Mouse (Mus musculus) testis, adult 2 months (tissue): ENCODE measurements around the gene Cadm2. TPM values are rescaled to one million over a fixed set of nuclear protein-coding genes. Genes with fewer than 3 reads are reported as not detected.

ENCODE experiments used
- H3K27ac ChIP-seq: fragments of 200-500 bp; 2 replicates; pipeline ENCODE4 v1.5.1; 2012; ENCODE audit warnings: low read depth, low read length; ENCODE audit not compliant: control insufficient read depth, insufficient read depth
- H3K27me3 ChIP-seq: fragments of 200-500 bp; 2 replicates; pipeline ENCODE4 v1.6.1; 2012; ENCODE audit warnings: mild to moderate bottlenecking, low read length, moderate library complexity; ENCODE audit not compliant: control insufficient read depth, insufficient read depth
- H3K36me3 ChIP-seq: fragments of 200-500 bp; 2 replicates; pipeline ENCODE4 v1.6.1; 2012; ENCODE audit warnings: mild to moderate bottlenecking, low read length; ENCODE audit not compliant: control insufficient read depth, insufficient read depth
- H3K4me1 ChIP-seq: fragments of 200-500 bp; 2 replicates; pipeline ENCODE4 v1.6.1; 2012; ENCODE audit warnings: low read length; ENCODE audit not compliant: control insufficient read depth, insufficient read depth
- H3K4me3 ChIP-seq: fragments of 200-500 bp; 2 replicates; pipeline ENCODE4 v1.5.1; 2012; ENCODE audit warnings: low read depth, mild to moderate bottlenecking, low read length, moderate library complexity, mixed read lengths; ENCODE audit not compliant: control insufficient read depth
- CTCF ChIP-seq: fragments of 200-500 bp; IDR thresholded peaks from 2 replicates; pipeline ENCODE4 v1.5.1; 2012; ENCODE audit warnings: low read depth, mild to moderate bottlenecking, inconsistent platforms, low read length, moderate library complexity; ENCODE audit not compliant: control insufficient read depth, insufficient read depth, insufficient replicate concordance
- POLR2A ChIP-seq: fragments of 200-500 bp; IDR thresholded peaks from 2 replicates; pipeline ENCODE4 v1.6.1; 2012; ENCODE audit warnings: low read depth, mild to moderate bottlenecking, inconsistent platforms, low read length, moderate library complexity; ENCODE audit not compliant: control insufficient read depth
- polyA plus RNA-seq: library from polyadenylated mRNA; depleted of rRNA; stranded (reverse); fragments of >200 nt; gene quantifications from 2 replicates; pipeline ENCODE4 v1.2.3, GENCODE M21; 2012

Cadm2 gene
- polyA plus RNA-seq, 1 experiment = 3.3 TPM

DNA sequence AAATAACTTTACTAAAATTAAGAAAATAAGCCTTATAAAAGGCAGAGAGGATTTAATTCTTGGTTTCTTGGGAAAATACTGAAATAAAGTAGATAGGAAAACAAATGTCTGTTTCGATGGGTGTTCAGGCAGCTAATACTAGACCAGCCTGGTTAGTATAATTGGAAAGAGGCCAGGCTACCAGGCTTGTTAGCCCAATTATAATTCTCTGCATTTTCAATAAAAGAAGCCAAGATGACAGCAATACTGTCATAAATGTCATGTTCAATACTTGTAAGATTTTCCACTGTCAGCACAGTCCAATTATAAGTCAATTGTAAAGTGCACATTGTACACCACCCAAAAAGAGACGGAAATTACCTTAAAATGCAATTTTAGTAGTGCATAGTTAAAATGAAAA is 664.8 kb downstream of the Cadm2 start:
- no peaks in the 10 kb centered on the region for H3K4me1 ChIP-seq
- no peak overlapping the region for H3K4me3 ChIP-seq
- H3K36me3 ChIP-seq = no peaks in the 10 kb centered on the region
- H3K27ac ChIP-seq = no peak overlapping the region
- TF ChIP-seq CTCF (no peak), POLR2A (no peak)
- H3K27me3 ChIP-seq = no peaks in the 10 kb centered on the region

DNA sequence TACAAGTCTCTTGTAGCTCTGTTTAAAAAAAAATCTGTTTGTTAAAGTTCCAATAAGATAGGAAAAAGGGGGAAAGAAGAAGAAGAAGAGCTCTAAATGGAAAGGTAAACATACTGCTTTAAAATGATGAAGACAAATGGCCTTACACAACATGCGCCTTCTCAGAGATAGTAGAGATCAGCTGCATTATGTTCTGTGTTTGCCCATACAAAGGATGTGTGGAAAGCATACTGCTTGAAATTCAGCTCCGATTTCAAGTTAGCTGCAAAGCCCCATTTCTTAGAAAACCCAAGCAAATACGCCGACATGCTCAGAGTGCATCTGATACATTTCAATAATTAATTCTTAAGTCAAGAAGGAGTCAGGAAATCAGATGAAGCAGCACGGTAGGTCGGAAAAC is 684.4 kb downstream of the Cadm2 start:
- no peak overlapping the region for H3K27ac ChIP-seq
- no peaks in the 10 kb centered on the region for H3K27me3 ChIP-seq
- TF ChIP-seq POLR2A = no peak
- TF ChIP-seq CTCF = no peak

DNA sequence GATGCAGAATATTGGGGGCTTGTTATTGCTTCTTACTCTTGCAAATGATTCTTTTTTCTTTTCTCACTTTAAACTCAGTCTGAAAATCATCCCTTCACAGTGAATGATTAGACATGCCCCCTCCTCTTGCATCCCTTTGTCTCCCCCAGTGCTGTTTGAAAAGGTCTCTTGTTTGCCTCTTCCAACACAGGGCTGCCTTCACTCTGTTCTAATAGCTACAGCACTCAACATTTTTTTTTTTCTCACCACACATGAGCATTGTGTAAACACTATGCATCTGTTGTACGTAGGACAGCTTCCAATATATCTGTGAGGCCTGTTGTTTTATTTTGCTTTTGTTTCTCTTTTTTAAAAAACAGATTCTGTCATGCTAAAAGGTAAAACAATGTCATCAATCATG is 695.2 kb downstream of the Cadm2 start:
- H3K36me3 ChIP-seq = no peaks in the 10 kb centered on the region
- no peak overlapping the region for H3K27ac ChIP-seq
- TF ChIP-seq CTCF = no peak
- no peak for TF ChIP-seq POLR2A
- no peak overlapping the region for H3K4me3 ChIP-seq
- H3K4me1 ChIP-seq = no peaks in the 10 kb centered on the region
- no peaks in the 10 kb centered on the region for H3K27me3 ChIP-seq

More for the DNA sequence above, 684.4 kb downstream of the Cadm2 start:
- Histone ChIP-seq H3K4me1 (no peaks in the 10 kb centered on the region), H3K4me3 (no peak overlapping the region), H3K36me3 (no peaks in the 10 kb centered on the region)

DNA sequence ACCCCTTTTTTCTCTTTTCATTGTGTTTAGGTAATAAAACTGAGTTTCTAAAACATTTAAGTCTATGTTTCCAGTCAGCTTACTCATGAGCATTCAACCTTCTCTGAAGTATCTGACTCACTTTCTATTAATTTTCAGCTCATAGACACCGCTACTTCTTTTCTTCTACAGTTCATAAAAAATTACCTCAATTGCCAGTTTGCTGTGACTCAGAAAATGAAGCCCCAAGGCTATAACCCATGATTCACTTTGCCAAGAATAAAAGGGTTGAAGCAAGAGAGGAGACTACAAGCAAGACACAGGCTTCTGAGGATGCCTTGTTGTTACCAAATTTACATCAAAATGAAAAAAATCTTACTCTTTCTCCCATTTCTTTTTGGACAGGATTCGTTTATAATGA is 698.0 kb downstream of the Cadm2 start:
- H3K4me3 ChIP-seq = no peak overlapping the region
- no peaks in the 10 kb centered on the region for H3K27me3 ChIP-seq
- H3K27ac ChIP-seq = no peak overlapping the region
- H3K36me3 ChIP-seq = no peaks in the 10 kb centered on the region
- TF ChIP-seq POLR2A = no peak
- TF ChIP-seq CTCF = no peak
- no peaks in the 10 kb centered on the region for H3K4me1 ChIP-seq

DNA sequence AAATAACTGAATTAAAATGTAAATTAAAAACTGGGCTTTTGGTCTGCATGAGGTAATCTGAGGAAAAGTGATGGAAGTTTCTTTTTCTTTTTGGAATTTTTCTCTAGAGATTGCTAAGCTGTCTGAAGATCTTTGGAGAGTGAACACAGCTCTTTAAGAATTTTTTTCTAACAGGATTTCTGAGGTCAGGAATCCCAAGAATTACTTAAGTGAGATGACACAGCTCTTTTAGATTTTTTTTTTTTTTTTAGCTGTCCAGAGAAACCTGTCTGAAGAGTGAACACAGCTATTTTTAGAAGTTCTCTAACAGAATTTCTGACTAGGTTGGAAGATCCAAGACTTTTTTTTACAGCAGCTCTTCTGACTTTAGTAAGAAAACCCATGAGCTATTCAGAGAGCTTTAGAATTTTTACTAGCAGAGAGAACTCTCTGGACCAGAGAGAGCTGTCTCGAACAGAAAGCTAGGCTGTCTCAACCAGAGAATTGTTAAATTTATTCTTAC is 699.2 kb downstream of the Cadm2 start:
- Histone ChIP-seq H3K36me3 (no peaks in the 10 kb centered on the region), H3K4me1 (no peaks in the 10 kb centered on the region), H3K4me3 (no peak overlapping the region), H3K27me3 (no peaks in the 10 kb centered on the region), H3K27ac (no peak overlapping the region)
- no peak for TF ChIP-seq CTCF
- TF ChIP-seq POLR2A = no peak

GRCm38 (mm10) chr16:66919889-66920402 is 700.8 kb downstream of the Cadm2 start:
- no peaks in the 10 kb centered on the region for H3K36me3 ChIP-seq

GRCm38 (mm10) chr16:66901801-66902200 is 718.9 kb downstream of the Cadm2 start:
- Histone ChIP-seq H3K36me3 (no peaks in the 10 kb centered on the region), H3K4me3 (no peak overlapping the region), H3K27me3 (no peaks in the 10 kb centered on the region), H3K4me1 (no peaks in the 10 kb centered on the region), H3K27ac (no peak overlapping the region)
- TF ChIP-seq CTCF (no peak), POLR2A (no peak)

More at GRCm38 (mm10) chr16:66919889-66920402, 700.8 kb downstream of the Cadm2 start:
- Histone ChIP-seq H3K4me3 (no peak overlapping the region), H3K27ac (no peak overlapping the region), H3K27me3 (no peaks in the 10 kb centered on the region), H3K4me1 (no peaks in the 10 kb centered on the region)
- TF ChIP-seq CTCF = no peak
- TF ChIP-seq POLR2A = no peak

- TF ChIP-seq CTCF = no peak
- Histone ChIP-seq H3K27me3 (no peaks in the 10 kb centered on the region), H3K4me3 (no peak overlapping the region), H3K4me1 (no peaks in the 10 kb centered on the region), H3K36me3 (no peaks in the 10 kb centered on the region), H3K27ac (no peak overlapping the region)
Observed at GRCm38 (mm10) chr16:66900664-66901063, 720.0 kb downstream of the Cadm2 start.
